Mouse (Mus musculus): Measurements from ENCODE around the gene Hic2.

The Hic2 gene

DNA sequence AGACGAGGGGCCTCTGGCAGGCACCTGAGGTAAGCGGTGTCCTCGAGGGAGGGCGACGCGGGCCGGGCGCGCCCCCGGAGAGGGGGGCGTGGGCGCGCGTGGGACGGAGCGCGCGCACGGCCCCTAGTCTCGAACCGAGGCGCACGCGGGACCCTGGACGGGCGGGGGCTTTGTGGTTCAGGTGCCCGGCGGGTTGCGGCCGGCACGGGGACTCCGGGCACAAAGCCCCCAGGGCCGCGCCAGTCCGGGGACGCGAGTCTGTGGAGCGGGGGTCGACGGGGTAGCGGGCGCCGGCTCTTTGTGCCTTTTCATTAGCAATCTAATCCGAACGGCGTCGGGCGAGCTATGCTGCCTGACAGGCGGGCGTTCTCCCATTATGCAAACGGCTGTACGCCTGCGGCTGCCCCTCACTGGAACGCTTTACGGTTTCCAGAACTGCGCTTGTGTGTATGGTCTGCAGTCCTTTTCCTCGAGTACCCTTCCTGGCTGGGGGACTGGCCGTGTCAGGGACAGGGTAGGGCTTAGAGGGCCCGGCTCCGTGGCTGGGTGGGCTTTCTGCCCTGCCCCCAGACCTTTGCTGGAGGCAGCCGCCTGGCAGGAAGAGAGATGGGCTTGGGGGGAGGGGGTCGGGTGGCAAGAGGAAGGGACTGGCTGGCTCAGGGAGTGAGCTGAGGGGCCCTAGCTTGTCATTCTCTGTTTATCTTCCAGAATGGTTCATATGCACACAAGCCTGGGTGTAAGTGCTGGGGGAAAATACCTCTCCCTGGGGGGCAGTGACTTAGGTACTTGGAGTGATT is 528 bp downstream of the Hic2 start:
- DNase-seq (ENCODE audit: low spot score) = no peak

DNA sequence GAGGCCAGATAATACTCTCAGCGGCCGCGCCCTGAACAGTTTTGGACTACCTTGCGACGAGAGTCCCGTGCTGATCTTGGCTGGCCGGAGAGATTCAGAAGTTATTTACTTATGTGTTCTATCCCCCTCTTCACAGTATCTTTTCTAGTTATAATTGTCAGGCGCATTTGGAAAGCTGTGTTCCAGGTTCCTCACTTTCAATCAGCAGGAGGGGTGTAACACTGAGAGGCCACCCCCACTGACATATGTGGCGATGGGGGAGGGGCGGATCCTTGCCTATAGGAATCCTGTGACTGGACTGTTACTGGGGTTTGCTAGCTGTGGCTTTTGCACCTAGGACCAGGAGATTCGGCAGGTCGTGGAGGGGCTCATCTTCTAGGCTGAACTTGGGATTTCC is 1.1 kb downstream of the Hic2 start:
- DNase-seq (ENCODE audit: low spot score) = no peak

GRCm38 (mm10) chr16:17234916-17235665 is 1.7 kb downstream of the Hic2 start:
- no peak for DNase-seq (ENCODE audit: low spot score)

DNA sequence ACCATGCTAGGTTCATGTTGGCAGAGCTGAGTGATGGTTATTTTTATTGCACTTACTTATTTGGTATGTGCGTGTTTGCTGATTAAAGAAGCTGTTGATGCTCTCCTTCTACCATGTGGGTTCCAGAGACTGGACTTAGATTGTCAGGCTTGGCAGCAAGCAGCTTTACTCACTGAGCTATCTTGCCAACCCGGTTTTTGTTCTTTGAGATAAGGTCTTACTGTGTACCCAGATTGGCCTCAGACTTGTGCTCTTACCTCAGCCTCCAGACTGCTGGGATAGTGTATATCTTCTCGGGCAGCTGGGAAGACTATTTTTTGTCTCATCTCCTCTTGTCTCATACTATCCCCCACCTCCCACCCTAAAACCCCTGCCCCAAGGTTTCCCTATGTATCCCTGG is 4.3 kb downstream of the Hic2 start:
- no peak for DNase-seq (ENCODE audit: low spot score)

- DNase-seq (ENCODE audit: low spot score) = no peak
Measured at GRCm38 (mm10) chr16:17239409-17239808, 6.0 kb downstream of the Hic2 start.

DNA sequence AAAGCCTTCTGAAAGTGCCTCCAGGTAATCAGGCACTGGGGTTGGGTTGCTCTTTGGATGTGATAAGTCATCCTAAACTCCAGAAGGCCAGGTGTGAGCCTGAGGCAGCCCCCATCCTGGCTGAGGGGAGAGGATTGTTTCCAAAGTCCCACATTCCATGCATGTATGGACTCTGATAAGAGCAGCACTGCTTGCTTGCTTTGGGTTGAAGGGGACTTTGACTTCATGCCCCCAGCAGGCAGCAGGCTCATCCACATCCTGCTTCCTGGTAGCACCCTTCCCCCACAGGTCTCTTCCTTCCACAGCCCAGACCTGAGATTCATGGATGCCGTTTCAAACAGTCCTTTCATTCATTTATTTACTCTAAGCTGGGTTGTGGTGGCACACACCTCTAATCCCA is 10.4 kb downstream of the Hic2 start:
- no peak for DNase-seq (ENCODE audit: low spot score)

DNA sequence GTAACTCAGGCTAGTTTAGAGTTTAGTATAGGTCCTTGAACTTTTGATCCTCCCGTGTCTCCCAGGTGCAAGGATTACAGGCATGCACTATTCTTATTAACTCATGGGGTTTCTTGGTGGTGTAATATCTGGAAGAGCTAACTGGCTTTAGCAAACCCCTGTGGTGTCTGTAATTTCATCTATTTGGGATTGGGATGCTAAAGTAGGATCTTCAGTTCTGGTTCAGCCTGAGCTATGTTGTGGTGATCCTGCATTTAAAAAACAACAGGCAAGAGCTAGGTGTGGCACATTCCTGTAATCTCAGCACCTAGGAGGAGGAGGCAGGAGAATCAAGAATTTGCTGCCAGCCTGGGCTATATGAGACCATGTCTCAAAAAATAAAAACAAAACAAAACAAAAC is 11.6 kb downstream of the Hic2 start:
- DNase-seq (ENCODE audit: low spot score) = no peak

DNA sequence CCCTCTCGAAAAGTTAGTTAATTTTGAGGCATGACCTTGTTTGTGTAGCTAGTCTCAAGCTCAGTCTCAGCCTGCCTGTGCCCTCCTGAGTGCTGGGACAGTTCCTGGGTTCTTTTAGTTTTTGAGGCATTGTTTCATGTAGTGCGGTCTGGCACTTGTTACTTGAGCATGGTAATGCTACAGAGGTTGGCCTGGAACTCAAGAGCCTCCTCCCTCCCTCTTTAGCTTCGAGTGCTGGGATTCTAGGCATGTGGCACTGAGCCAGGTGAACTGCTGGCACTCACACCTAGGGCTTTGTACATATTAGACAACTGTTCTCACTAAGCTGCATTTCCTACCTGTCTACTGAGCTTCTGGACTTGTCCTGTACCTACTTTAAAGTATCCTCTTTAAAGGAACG is 14.4 kb downstream of the Hic2 start:
- no peak for DNase-seq (ENCODE audit: low spot score)

DNA sequence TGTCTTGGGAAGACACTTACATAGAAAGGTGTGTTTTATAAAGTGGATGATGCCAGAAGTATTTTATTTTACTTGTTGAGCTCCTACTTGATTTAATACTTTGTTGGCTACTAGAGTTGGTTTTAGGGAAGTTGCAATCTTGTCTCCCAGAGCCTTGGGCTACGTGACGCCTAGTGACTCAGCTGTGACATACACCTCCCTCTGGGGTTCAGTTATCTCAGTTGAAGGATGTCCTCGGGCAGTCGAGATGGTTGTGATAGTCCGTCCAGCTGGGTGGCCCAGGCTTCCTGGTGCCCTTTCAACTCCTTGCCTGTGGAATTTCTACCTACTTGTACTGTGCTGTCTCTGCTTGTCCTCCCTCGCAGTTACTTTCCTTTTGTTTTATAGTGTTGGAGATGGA is 15.8 kb downstream of the Hic2 start:
- DNase-seq (ENCODE audit: low spot score) = no peak

GRCm38 (mm10) chr16:17251539-17251938 is 18.2 kb downstream of the Hic2 start:
- no peak for DNase-seq (ENCODE audit: low spot score)

DNA sequence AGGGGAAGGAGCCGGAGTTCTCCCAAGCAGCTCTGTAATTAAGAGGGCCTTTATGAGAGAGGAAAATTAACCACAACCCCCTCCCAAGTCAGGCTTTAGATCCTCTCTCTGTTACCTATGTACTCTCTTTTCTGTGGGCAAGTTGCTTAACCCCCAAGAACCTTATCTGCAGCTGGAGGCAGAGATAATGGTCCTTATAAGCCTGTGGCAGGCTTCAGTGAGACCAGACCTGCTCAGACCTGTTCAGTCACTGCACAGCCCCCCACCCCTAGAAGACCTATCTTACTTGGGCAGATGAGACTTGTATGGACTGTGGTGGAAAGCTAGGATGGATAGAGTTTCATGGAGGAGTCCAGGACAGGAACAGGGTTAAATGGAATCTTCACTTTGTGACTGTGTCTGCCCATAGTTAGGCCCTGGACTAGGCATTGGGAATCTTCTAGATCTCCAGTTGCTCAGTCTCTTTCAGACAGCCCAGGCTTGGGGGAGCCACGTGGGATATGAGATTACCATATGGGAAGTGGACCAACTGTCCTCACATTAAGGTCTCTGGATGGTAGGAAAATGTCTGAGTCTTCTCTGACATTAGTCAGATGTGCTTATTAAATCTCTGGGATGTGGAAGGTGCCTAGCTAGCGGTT is 18.8 kb downstream of the Hic2 start:
- DNase-seq (ENCODE audit: low spot score) = no peak

GRCm38 (mm10) chr16:17252841-17253240 is 19.5 kb downstream of the Hic2 start:
- DNase-seq (ENCODE audit: low spot score) = no peak

DNA sequence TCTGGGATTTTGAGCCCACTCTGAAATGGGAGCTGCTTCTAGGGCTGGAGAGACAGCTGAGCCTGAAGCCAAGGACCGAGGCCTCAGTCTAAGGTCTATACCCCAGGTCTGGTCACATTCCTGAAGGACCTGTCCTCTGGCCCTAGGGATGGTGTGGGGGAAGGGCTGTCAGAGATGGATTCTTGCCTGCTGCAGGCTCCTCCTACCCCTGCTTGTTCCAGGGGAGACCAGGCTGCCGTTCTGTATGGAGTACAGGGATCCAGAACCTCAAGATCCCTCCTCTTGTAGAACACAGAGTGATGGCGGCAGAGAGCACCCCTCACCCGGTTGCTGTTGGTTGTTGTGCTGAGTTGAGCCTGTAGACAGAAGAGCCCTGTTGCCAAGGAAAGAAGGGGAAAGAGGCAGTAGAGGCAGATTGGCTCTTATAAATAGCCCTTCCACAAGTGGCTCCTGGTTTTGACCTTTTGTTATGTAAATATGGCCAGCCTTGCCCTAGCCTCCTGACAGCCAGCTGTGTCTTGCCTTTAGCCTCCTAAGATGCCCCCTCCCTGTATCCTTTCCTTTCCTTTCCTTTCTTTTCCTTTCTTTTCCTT is 20.7 kb downstream of the Hic2 start:
- no peak for DNase-seq (ENCODE audit: low spot score)

GRCm38 (mm10) chr16:17255270-17255669 is 21.9 kb downstream of the Hic2 start:
- DNase-seq (ENCODE audit: low spot score) = no peak

- no peak for DNase-seq (ENCODE audit: low spot score)
Measured at GRCm38 (mm10) chr16:17257359-17257821, 24.0 kb downstream of the Hic2 start.

DNA sequence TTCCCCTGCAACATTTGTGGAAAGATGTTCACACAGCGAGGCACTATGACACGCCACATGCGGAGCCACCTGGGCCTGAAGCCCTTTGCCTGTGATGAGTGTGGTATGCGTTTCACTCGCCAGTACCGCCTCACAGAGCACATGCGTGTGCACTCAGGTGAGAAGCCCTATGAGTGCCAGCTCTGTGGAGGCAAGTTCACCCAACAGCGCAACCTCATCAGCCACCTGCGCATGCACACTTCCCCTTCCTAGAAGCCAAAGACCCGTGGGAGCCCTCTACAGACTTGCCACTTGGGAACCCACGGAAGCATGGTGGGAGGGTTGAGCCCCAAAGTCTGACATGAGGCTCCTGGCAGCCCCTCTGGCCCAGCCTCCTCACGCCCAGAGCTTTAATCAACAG is 25.5 kb downstream of the Hic2 start:
- DNase-seq (ENCODE audit: low spot score) = no peak

DNA sequence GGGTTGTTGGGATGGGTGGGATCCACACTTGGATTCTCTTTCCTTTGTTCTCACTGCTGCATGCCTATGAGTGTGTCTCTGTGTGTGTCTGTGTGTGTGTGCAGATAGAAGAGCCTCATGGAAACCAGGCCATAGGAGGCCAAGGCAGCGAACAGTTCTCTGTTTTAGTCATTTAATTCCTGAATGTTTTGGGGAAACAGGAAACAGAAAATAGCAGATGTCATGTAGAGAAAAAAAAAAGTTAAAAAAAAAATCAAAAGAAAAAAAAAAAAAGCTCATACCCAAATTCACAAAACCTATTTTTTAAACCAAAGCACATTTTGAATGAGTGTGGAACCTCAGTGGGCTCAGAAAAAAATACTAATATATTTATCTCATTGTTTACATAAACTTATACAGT is 28.0 kb downstream of the Hic2 start:
- no peak for DNase-seq (ENCODE audit: low spot score)

DNA sequence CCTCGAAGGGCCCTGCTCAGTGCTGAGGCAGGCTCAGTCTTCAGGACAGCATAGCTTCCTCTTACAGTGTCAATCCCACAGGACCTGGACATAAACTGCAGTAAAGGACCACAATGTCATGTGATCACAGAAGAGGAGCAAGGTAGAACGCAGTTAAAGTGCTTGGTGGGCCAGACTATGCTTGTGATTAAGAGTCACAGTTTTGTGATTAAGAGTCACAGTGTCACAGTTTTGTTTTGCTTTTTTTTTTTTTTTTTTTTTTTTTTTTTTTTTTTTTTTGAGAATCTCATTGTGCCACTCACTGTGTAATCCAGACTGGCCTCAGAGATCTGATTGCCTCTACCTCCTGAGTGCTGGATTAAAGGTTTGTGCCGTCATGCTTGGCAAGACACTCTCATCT is 32.7 kb downstream of the Hic2 start:
- DNase-seq (ENCODE audit: low spot score) = no peak

DNA sequence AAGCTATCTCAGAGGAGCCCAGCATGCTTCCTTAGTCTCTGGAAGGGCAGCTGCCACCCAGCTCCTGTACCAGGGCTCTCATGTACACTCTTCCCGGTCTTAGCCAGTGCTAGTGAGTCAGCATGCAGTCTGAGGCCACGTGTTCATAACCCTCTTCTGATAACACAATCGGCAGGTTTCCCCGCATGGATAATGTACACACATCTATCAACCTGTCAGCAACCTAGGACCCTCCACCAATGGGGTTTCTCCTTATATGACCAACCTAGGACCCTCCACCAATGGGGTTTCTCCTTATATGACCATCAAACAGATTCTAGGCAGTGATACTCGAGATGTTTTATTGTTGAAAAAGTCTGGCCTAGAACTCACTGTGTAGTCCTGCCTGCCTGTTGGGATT is 34.6 kb downstream of the Hic2 start:
- no peak for DNase-seq (ENCODE audit: low spot score)

DNA sequence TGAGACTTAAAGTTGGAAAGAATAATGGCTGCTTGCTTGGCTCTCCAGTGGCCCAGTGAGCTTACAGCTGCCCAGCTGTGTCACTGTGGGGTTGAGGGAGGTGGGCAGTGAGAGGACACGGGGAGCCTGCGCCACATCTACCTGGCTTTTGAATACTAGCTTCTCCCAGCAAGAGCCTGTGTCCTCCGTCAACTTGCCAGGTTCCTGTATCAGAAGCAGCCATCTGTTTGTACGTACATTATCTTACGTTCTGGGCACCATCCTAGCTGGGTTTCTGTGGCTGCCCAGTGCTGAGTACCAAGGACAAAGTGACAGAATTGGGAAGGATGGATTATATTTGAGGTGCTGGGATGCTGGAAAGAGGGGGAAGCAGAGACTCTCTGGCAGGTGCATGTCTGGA is 36.5 kb downstream of the Hic2 start:
- DNase-seq (ENCODE audit: low spot score) = no peak

- no peak for DNase-seq (ENCODE audit: low spot score)
Measured at GRCm38 (mm10) chr16:17271124-17271523, 37.8 kb downstream of the Hic2 start.

GRCm38 (mm10) chr16:17271856-17272255 is 38.5 kb downstream of the Hic2 start:
- no peak for DNase-seq (ENCODE audit: low spot score)

DNA sequence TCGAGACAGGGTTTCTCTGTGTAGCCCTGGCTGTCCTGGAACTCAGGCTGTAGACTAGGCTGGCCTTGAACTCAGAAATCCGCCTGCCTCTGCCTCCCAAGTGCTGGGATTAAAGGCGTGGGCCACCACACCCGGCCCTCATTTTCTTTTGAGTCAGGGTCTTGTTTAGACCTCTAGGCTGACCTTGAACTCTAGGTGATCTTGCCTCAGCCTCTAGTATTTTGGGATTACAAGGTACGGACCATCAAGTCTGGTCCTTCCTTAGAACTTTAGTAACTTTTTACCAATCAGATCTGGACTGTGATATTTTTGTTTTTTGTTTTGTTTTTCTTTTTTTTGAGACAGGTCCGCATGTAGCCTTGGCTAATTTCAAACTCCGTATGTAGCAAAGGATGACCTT is 42.3 kb downstream of the Hic2 start, which contains the start of gene Tmem191c:
Gene Tmem191c, plus strand, starts transcription at position 357 of the 400 bp plus-strand sequence.
- no peak for DNase-seq (ENCODE audit: low spot score)
